ENCODE assay signal across 26 mouse cellular contexts in the genomic region with DNA sequence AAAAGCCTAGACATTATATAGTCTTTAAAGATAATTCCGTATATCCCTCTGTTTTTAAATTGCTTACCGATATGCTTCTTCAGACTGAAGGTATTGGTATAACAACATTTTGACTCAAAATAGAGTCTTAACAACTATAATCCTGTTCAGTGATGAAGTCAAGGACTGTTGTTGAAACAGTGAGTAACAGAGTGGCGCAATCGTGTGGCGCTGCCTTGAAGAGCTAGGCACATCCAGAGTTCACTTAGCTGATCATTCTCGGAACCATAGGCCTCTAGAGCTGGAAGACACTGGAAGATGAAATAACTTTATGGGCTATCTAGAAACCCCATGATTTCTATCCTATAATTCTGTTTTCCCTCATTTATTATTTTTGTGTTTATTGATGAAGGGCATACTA.
"Had no signal": no experiment of that assay in that cellular context is flagged by ENCODE, and none has a peak within 500 bp of the region (broad histone marks: within the 10 kb centered on the region; RNA-seq: fewer than 3 reads in every experiment).

No protein-coding gene starts in this region.

- H3K4me1 ChIP-seq: heart, embryonic 10.5 days; heart, embryonic 12.5 days; hindbrain, embryonic 10.5 days; hindbrain, embryonic 12.5 days; intestine, embryonic 15.5 days; limb, embryonic 10.5 days; limb, embryonic 12.5 days; liver, embryonic 12.5 days had no signal

- H3K9me3 ChIP-seq: heart, embryonic 10.5 days; heart, embryonic 12.5 days; hindbrain, embryonic 10.5 days; hindbrain, embryonic 12.5 days; intestine, embryonic 15.5 days; limb, embryonic 10.5 days; limb, embryonic 12.5 days; liver, embryonic 12.5 days had no signal

- H3K9ac ChIP-seq: heart, embryonic 12.5 days; hindbrain, embryonic 12.5 days; hindbrain, embryonic 14.5 days; intestine, embryonic 15.5 days; limb, embryonic 12.5 days; liver, embryonic 12.5 days; liver, embryonic 14.5 days had no signal

- H3K4me3 ChIP-seq: heart, embryonic 10.5 days; heart, embryonic 12.5 days; hindbrain, embryonic 10.5 days; hindbrain, embryonic 12.5 days; intestine, embryonic 15.5 days; layer of hippocampus, adult 2 months; left cerebral cortex, adult 2 months; limb, embryonic 10.5 days; limb, embryonic 12.5 days; liver, embryonic 12.5 days had no signal

- DNase-seq: gastrocnemius, postnatal 10 days; gastrocnemius, postnatal 25 days; heart, adult 18-20 months; heart, postnatal 10 days; heart, postnatal 4 days; kidney, adult 18-20 months; kidney, adult 8-10 months; kidney, postnatal 10 days; kidney, postnatal 25 days; kidney, postnatal 4 days; liver had no signal

- ATAC-seq: hindbrain, embryonic 16.5 days; inflammation-experienced regulatory T-cells, adult 6 months; intestine, embryonic 15.5 days; intestine, postnatal 0 days; liver, embryonic 12.5 days had no signal

- H3K27me3 ChIP-seq: heart, embryonic 12.5 days; hindbrain, embryonic 12.5 days; intestine, embryonic 15.5 days; limb, embryonic 12.5 days; liver, embryonic 12.5 days had no signal

- H3K4me2 ChIP-seq: heart, embryonic 12.5 days; hindbrain, embryonic 12.5 days; hindbrain, embryonic 14.5 days; intestine, embryonic 15.5 days; limb, embryonic 12.5 days; liver, embryonic 12.5 days had no signal

- H3K27ac ChIP-seq: heart, embryonic 10.5 days; hindbrain, embryonic 10.5 days; hindbrain, embryonic 12.5 days; hindbrain, embryonic 14.5 days; intestine, embryonic 15.5 days; layer of hippocampus, adult 2 months; left cerebral cortex, adult 2 months; limb, embryonic 10.5 days; limb, embryonic 12.5 days; liver, embryonic 12.5 days; liver, embryonic 14.5 days had no signal
